ENCODE assay signal across 9 mouse cellular contexts in genomic region chr4:141958188-141958587, GRCm38 (mm10). TPM values are rescaled to one million over a fixed set of nuclear protein-coding genes. Genes with fewer than 3 reads are reported as not detected.
DNase-seq lines count a peak whose midpoint lies in the region; ATAC-seq lines count a peak whose summit lies in the region.
"Had no signal": no experiment of that assay in that cellular context is flagged by ENCODE, and none has a peak within 500 bp of the region (broad histone marks: within the 10 kb centered on the region; RNA-seq: fewer than 3 reads in every experiment).

No protein-coding gene starts in this region.

- H3K4me2 ChIP-seq in heart, embryonic 11.5 days, result no peak overlapping the region; the same call in 1 of the 2 replicates
- H3K4me2 ChIP-seq in intestine, embryonic 14.5 days (ENCODE audit: low read length), result peak overlapping the region; percentile 33

- H3K9ac ChIP-seq in heart, embryonic 11.5 days (ENCODE audit: low read depth, low read length), result no peak overlapping the region; the same call in 1 of the 2 replicates
- H3K9ac ChIP-seq in intestine, embryonic 14.5 days (ENCODE audit: low read length), result no peak overlapping the region

- no peak overlapping the region for H3K4me3 ChIP-seq in heart, embryonic 11.5 days (ENCODE audit: low read depth, low read length)
- no peak overlapping the region for H3K4me3 ChIP-seq in intestine, embryonic 14.5 days (ENCODE audit: low read depth, low read length)
- H3K4me3 ChIP-seq in midbrain, embryonic 10.5 days, result no peak overlapping the region

- intact Hi-C loops in gastrocnemius, postnatal 14 days (cut with DNase I; ENCODE audit: low total_unique reads), result no loop called here
- intact Hi-C loops in left cerebral cortex, postnatal 4 days (cut with DNase I), result no loop called here

- H3K27me3 ChIP-seq in heart, embryonic 11.5 days (ENCODE audit: control insufficient read depth, insufficient read depth, low read length), result no peaks in the 10 kb centered on the region
- no peaks in the 10 kb centered on the region for H3K27me3 ChIP-seq in intestine, embryonic 14.5 days (replicated peaks; ENCODE audit: control insufficient read depth, insufficient read depth, low read length)
- 0 out of 2 replicates have a peak, but pooled peaks cover 10% of the 10 kb centered on the region for H3K27me3 ChIP-seq in midbrain, embryonic 10.5 days (ENCODE audit: low read depth, poor library complexity, severe bottlenecking)
- H3K27me3 ChIP-seq: Patski had no signal

- no peak overlapping the region for H3K27ac ChIP-seq in heart, embryonic 11.5 days (ENCODE audit: low read depth, low read length)
- 0 out of 2 replicates have a peak overlapping the region, but pooled peaks have one; percentile 38 for H3K27ac ChIP-seq in intestine, embryonic 14.5 days (ENCODE audit: low read depth)
- H3K27ac ChIP-seq in midbrain, embryonic 10.5 days (replicated peaks), result peak overlapping the region; percentile 55; the same call in 1 of the 2 replicates

- H3K36me3 ChIP-seq in heart, embryonic 11.5 days (ENCODE audit: control insufficient read depth, insufficient read depth, low read length), result no peaks in the 10 kb centered on the region
- no peaks in the 10 kb centered on the region for H3K36me3 ChIP-seq in intestine, embryonic 14.5 days (ENCODE audit: control insufficient read depth, insufficient read depth, low read length)
- no peaks in the 10 kb centered on the region for H3K36me3 ChIP-seq in midbrain, embryonic 10.5 days

- 0 out of 2 replicates have a peak, but pooled peaks cover 6% of the 10 kb centered on the region for H3K9me3 ChIP-seq in heart, embryonic 11.5 days (replicated peaks; ENCODE audit: control insufficient read depth, low read length)
- H3K9me3 ChIP-seq in intestine, embryonic 14.5 days (ENCODE audit: control insufficient read depth, low read length), result peaks cover 8% of the 10 kb centered on the region; the same call in 1 of the 2 replicates
- peaks cover 7% of the 10 kb centered on the region; the same call in 1 of the 2 replicates for H3K9me3 ChIP-seq in midbrain, embryonic 10.5 days (replicated peaks)

- DNase-seq in heart, adult 11 months, result peak; percentile 97
- peak; percentile 85 for DNase-seq in embryo, embryonic 10 days (ENCODE audit: low spot score)
- DNase-seq in gastrocnemius, postnatal 14 days, result peak; percentile 71
- peak; percentile 96 for DNase-seq in intestine, embryonic 14.5 days (ENCODE audit: low spot score)
- DNase-seq in left cerebral cortex, postnatal 4 days, result peak; percentile 89
- DNase-seq in midbrain, embryonic 10.5 days (ENCODE audit: low spot score), result peak; percentile 76
- DNase-seq in right cerebral cortex, postnatal 4 days, result peak; percentile 87

- ATAC-seq in heart, embryonic 11.5 days (replicated peaks; ENCODE audit: insufficient number of reproducible peaks, low FRiP score, low TSS enrichment), result no peak; the same call in 1 of the 2 replicates
- ATAC-seq in intestine, embryonic 14.5 days (replicated peaks; ENCODE audit: low FRiP score, low TSS enrichment, low read depth), result peak; percentile 64
- ATAC-seq: Patski had no signal

- 10% methylated on average over 9 of the region's 9 CpGs for WGBS in heart, embryonic 11.5 days (ENCODE audit: insufficient replicate concordance)
- WGBS in intestine, embryonic 14.5 days, result 3% methylated on average over 9 of the region's 9 CpGs
- 9% methylated on average over 9 of the region's 9 CpGs for WGBS in midbrain, embryonic 10.5 days

- peaks cover 19% of the 10 kb centered on the region for H3K4me1 ChIP-seq in heart, embryonic 11.5 days (ENCODE audit: control insufficient read depth, insufficient read depth, low read length)
- peaks cover 19% of the 10 kb centered on the region for H3K4me1 ChIP-seq in intestine, embryonic 14.5 days (replicated peaks; ENCODE audit: control insufficient read depth, insufficient read depth, low read length)
- peaks cover 29% of the 10 kb centered on the region for H3K4me1 ChIP-seq in midbrain, embryonic 10.5 days

RNA-seq across cellular contexts. Expression of gene Fhad1, which starts 56.7 kb away (rescaled TPM):
- 3.8 and 7.1 TPM in 2 replicates for polyA plus RNA-seq in heart, embryonic 11.5 days (2014; fragmentation: Nextera tagmentation; extraction: Ambion mirVana)
- 1 to 10 TPM; 1.4 to 1.7 TPM for total RNA-seq in gastrocnemius, postnatal 14 days (2021)
- polyA plus RNA-seq in intestine, embryonic 14.5 days (2014; fragmentation: Nextera tagmentation; extraction: Ambion mirVana), result 1.8 and 2.2 TPM in 2 replicates
- total RNA-seq in left cerebral cortex, postnatal 4 days (2021), result 1 to 10 TPM in 1 of 2 experiments, under 1 TPM in 1; 0.90 to 1.1 TPM
- 1.6 and 1.9 TPM in 2 replicates for polyA plus RNA-seq in midbrain, embryonic 10.5 days (2016; fragmentation: Nextera tagmentation; extraction: Ambion mirVana)
